Mouse (Mus musculus) neural tube, embryonic 10.5 days (tissue): ENCODE results near the gene Mfap3.

Source experiments
- DNase-seq: peaks from one replicate; pipeline ENCODE4 v3.0.0-alpha.2; 2017; ENCODE audit warnings: low spot score; ENCODE audit errors: extremely low spot score

Mfap3 gene

GRCm38 (mm10) chr11:57518091-57518750 lies at the start of gene Mfap3, which contains the start of gene Fam114a2:
Mfap3 (plus strand) TSS chr11:57518664.
Fam114a2 (minus strand) TSS chr11:57518617.
- DNase-seq, result peak; percentile 94

GRCm38 (mm10) chr11:57468706-57469105 lies 49.8 kb upstream of the Mfap3 start:
- DNase-seq, result no peak

GRCm38 (mm10) chr11:57470056-57470455 lies 48.4 kb upstream of the Mfap3 start:
- DNase-seq, result no peak

GRCm38 (mm10) chr11:57470979-57471378 lies 47.5 kb upstream of the Mfap3 start:
- DNase-seq, result no peak

GRCm38 (mm10) chr11:57474296-57474941 lies 44.0 kb upstream of the Mfap3 start:
- DNase-seq, result no peak

GRCm38 (mm10) chr11:57475119-57475518 lies 43.3 kb upstream of the Mfap3 start:
- DNase-seq, result peak; percentile 43

GRCm38 (mm10) chr11:57478077-57478476 lies 40.4 kb upstream of the Mfap3 start:
- no peak for DNase-seq

- DNase-seq, result no peak
These were observed 30.0 kb upstream of the Mfap3 start for GRCm38 (mm10) chr11:57488436-57488835.

GRCm38 (mm10) chr11:57496462-57497039 lies 21.9 kb upstream of the Mfap3 start:
- DNase-seq, result no peak

GRCm38 (mm10) chr11:57497701-57498100 lies 20.8 kb upstream of the Mfap3 start:
- no peak for DNase-seq

GRCm38 (mm10) chr11:57498215-57498614 lies 20.2 kb upstream of the Mfap3 start:
- DNase-seq, result no peak

GRCm38 (mm10) chr11:57503155-57503554 lies 15.3 kb upstream of the Mfap3 start:
- no peak for DNase-seq

GRCm38 (mm10) chr11:57506899-57507298 lies 11.6 kb upstream of the Mfap3 start:
- no peak for DNase-seq

GRCm38 (mm10) chr11:57515218-57515617 lies 3.2 kb upstream of the Mfap3 start:
- no peak for DNase-seq

GRCm38 (mm10) chr11:57516946-57517441 lies 1.5 kb upstream of the Mfap3 start:
- no peak for DNase-seq

GRCm38 (mm10) chr11:57518751-57519148 lies 286 bp downstream of the Mfap3 start:
- DNase-seq, result no peak

GRCm38 (mm10) chr11:57519304-57519703 lies 840 bp downstream of the Mfap3 start:
- no peak for DNase-seq

GRCm38 (mm10) chr11:57521206-57521605 lies 2.7 kb downstream of the Mfap3 start:
- DNase-seq, result no peak

- DNase-seq, result no peak
These were observed 3.6 kb downstream of the Mfap3 start for GRCm38 (mm10) chr11:57522046-57522445.

- no peak for DNase-seq
These were observed 5.0 kb downstream of the Mfap3 start for GRCm38 (mm10) chr11:57523418-57523817.

GRCm38 (mm10) chr11:57524597-57524996 lies 6.1 kb downstream of the Mfap3 start:
- no peak for DNase-seq

GRCm38 (mm10) chr11:57525900-57526299 lies 7.4 kb downstream of the Mfap3 start:
- DNase-seq, result no peak
